Mouse (Mus musculus) MEL-GATA-1-ER (cell line): ENCODE data around the gene Pax1.

ENCODE experiments used
- DNase-seq: peaks from one replicate; pipeline ENCODE4 v3.0.0-alpha.2; 2012; ENCODE audit warnings: low read depth; ENCODE audit errors: extremely low read depth

Gene Pax1

DNA sequence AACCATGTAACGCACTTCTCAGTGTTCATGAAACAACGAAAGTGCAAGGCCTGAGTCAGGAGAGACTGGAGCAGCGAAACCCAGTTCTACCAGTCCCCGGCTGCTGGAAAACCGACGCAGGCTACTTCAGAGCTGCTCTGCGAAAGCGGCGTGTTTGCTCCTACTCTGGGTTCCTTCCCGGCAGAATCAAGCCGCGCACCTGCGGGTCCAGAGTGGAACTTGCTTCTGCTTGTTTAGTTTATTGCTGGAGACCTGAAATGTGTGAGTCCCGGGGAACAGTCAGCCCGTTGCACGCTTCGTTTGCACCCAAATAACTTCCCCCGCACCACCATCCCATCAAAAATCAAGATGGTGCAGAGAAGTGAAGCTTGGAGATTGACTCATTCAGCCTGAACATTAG lies at the start of gene Pax1:
Gene Pax1, plus strand, starts transcription at position 345 of the 400 bp plus-strand sequence.
- DNase-seq, result no peak

GRCm38 (mm10) chr2:147321036-147321435 lies 40.7 kb upstream of the Pax1 start:
- no peak for DNase-seq

DNA sequence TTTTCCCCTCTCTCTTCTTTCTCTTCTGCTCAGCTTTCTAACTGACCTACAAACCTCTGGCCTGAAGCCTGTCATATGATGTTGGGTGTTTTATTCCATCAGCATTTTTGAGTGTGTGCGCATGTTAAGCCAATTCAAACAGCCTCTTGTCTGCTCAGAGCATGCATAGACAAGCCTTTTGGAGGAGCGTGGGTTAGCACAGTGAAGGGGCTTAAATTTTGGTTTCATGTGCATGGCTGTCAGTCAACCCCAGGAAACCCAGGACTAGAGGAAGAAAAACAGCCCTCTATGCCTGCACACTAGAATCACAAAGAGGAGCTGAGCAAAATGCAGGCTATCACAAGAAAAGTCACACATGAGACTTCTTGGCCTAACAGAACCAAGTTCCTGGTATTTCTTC lies 36.5 kb upstream of the Pax1 start:
- no peak for DNase-seq

DNA sequence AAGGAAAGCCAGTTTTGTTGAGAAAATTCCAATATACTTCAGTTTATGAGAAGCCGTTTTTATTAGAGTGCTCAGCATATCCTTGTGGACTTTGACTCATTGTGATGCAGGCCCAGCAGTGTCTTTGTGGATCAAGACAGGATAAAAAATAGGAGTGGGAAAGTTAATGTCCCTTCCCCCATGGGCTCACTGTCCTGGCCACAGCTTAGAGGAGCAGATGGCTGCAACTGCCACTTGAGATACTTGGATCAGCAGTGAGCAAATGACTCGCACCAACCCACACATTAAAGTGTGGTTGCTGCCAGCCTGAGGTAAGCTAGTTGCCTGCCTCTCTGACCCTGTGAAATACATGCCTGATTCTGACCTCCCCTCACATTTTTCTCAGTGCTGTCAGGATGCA lies 29.0 kb upstream of the Pax1 start:
- no peak for DNase-seq

DNA sequence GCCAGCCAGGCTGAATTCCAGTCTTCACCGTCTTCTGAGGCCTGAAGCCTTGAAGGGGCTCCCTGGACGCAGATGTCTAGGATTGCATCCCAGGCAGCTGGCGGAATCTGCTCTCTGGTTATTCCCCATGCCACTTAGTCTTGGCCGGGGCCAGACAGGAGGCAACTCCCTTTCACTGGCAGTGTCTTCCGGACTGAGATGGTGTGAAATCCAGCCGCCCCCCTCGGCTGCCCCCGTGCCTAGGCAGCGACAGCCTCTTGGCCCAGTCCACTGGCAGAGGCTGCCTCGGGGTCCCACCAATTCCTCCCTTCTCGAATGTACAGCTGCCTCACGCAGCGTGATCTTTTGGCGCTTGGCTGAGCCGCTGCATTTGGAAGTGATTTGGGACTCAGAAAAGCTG lies 23.0 kb upstream of the Pax1 start:
- DNase-seq, result no peak

DNA sequence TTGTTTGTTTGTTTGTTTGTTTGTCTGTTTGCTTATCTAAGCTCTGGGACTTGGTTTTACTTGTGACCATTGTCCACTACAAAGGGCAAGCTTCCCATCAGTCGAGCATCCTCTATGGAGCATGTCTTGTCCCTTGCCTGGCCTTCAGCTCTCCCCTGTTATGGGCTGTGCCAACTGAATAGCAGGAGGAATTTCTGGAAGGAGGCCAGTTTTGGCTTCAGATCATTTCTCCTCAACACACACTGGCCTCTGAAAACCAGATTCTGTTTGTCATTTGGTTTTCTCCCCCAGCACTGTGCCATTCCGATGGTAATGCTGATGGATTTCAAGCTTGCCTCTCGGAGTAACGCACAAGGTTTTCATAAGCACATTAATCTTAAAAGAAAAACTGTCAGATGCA lies 21.9 kb upstream of the Pax1 start:
- DNase-seq, result no peak

- DNase-seq, result no peak
These were observed 19.5 kb upstream of the Pax1 start for GRCm38 (mm10) chr2:147342198-147342597.

DNA sequence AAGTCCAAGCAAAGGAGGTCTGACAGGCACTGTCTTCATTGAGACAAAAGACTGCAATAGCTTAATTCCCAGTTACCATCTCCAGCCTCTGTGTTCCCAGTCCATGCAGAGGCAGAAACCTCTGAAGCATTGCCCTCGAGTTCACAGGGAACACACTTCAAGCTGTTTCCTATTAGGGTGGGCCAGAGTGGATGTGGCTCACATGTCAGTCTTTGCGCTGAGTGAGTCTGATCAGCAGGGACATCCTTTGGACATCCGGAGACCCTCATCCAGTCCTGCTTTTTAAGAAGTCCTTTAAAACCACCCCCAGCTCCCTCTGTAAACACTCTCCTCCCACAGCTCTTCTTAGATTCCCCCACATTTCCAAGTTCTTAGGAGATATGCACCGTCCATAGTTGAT lies 2.0 kb upstream of the Pax1 start:
- no peak for DNase-seq

- DNase-seq, result no peak
These were observed 1.3 kb upstream of the Pax1 start for GRCm38 (mm10) chr2:147360401-147360800.

DNA sequence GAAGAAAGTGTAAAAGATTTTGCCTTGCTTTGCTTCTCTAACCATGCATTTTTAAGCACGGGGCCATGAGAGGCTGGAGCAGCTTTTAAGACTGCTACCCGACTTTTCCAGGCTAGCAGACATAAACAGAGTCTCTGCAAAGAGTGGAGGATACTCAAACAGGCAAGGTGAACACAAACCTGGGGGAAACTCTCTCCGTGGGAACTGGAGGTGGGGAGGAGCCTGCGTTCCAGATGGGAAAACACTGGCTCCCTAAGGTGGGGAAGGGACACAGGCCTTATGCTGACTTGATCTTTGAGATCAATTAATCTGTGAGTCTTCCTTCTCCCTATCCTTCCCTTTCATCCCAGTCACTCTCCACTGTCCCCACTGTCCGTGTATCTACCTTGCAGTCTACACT lies 869 bp upstream of the Pax1 start:
- DNase-seq, result no peak

DNA sequence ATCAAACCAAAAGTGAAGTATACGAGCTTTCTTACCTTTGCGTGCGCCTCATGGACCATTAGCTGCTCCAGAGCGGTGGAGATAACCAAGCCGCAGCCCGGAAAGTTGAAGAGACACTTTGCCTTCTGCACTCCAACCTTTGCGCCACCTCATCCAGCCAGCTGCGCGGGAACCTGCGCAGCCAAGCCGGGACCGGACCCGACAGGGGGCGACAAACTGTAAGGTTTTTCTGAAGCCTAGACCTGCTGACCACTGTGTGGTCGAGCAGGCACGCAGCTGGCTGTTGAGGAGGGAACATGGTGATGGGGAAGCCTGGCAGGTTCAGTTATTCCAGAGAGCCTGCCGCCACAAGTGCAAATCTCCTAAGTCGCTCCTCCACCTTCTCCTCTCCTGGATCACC lies 591 bp downstream of the Pax1 start:
- DNase-seq, result no peak

GRCm38 (mm10) chr2:147363401-147364130 lies 1.8 kb downstream of the Pax1 start:
- DNase-seq, result no peak

DNA sequence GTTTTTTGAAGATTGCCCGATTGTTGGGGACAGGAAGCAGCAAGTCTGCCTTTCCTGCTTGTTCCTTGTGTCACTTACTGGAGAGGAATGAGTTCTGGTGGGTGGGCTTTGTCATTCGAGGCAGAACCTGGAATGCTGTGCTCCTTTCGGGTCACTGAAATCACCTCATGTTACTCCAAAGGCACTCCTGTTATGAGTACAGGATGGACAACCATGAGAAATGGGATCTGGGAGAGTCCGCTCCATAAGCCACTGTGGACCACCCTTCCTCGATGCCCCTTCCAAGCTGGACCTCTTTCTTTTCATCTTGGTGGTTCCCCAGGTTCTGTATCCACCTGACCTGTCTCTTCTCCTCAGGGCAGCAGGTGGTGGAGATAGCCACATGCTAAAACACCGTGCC lies 2.5 kb downstream of the Pax1 start:
- DNase-seq, result no peak

DNA sequence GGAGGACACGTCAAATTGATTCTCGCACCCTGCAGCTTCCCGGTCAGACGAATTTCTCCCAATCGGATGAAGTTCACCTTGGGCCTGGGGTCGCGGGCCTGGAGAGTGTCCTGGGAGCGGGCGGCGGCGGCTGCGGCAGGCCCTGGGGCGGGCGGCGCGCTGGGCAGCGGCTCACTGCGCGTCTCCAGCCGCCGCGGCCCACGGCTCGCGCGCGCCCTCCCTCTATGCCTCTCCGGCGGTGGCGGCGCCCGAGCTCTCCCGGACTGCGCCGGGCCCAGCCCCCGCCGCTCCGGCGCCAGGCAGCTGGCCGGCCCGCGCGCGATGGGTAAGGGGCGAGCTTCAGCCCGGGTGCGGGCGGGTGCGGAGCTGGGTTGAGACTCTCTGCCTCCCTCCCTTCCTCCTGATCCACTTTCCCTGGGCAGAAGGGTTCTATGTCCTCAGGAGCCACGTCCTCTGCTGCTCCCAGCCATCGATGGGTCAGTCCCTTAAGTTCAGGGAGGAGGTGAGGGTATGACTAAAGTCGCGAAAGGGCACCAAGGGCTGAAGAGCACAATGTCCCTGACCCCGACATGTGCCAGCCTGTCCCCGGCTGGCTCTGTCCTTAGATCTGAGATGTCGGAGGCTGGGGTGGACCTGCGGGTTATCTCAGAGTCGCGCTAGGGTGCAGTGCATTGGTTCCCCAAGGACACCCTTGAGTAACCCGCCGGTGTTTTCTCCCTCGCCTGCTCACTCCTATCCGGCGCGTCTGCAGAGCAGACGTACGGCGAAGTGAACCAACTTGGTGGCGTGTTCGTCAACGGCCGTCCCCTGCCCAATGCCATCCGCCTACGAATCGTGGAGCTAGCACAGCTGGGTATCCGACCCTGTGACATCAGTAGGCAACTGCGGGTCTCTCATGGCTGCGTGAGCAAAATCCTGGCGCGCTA lies 3.5 kb downstream of the Pax1 start:
- DNase-seq, result no peak

- DNase-seq, result no peak
These were observed 4.3 kb downstream of the Pax1 start for GRCm38 (mm10) chr2:147365908-147366630.

GRCm38 (mm10) chr2:147367246-147367820 lies 5.6 kb downstream of the Pax1 start:
- no peak for DNase-seq

- DNase-seq, result no peak
These were observed 6.3 kb downstream of the Pax1 start for GRCm38 (mm10) chr2:147367911-147368591.

GRCm38 (mm10) chr2:147369561-147369960 lies 7.8 kb downstream of the Pax1 start:
- no peak for DNase-seq

GRCm38 (mm10) chr2:147370091-147370490 lies 8.4 kb downstream of the Pax1 start:
- no peak for DNase-seq

DNA sequence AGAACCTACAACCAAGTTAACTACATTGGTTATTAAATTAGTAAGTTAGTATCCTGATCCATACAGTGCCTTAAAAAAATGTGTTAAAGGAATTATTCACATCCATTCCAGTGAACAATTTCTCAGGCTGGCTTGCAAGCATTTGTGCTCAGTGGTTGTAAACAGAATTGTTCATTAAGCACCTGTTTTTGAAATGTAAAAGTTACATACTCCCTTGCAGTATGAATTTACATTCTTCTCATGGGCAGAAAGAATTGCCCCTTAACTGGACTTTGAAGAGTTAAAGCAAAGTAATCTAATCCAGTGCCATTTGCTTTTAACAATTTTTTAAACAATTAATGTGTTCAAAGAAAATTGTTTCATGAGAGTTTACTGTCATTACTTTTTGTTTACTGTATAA lies 9.6 kb downstream of the Pax1 start:
- no peak for DNase-seq

DNA sequence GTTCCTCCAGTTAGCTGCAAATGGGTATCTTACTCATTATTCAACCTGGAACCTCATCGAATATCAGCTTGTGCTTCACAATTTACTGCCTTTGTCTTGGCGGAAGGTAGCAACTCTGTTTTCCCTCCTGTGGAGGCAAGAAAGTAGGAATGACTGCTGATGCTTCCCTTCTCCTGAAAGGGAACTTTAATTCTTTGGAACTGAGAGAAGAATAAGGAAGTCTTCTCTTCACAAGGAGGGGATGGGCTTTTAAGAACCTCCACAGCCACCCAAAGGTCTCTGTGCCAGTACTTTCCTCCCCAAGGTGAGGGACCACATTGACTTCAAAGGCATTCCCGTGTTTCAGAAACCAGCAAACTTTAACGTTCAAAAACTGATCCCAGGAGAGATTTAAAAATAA lies 10.1 kb downstream of the Pax1 start:
- no peak for DNase-seq
